Mouse (Mus musculus): ENCODE measurements at regions not wholly inside any gene's neighbourhood (a gene's known extent, or its start where the extent isn't known, plus 50 kb on each side); places are given as distances from the start of the nearest gene placed in this dataset.
A peak's percentile ranks its signal among the peaks of the same experiment; 100 is the strongest.

- H3K36me3 ChIP-seq (replicated peaks; ENCODE audit: insufficient read depth, low read length) = no peaks in the 10 kb centered on the region
- H3K4me2 ChIP-seq (ENCODE audit: low read depth, low read length) = no peak overlapping the region
- H3K4me1 ChIP-seq (ENCODE audit: insufficient read depth) = no peaks in the 10 kb centered on the region
- no peak overlapping the region for H3K4me3 ChIP-seq (ENCODE audit: low read depth, low read length)
- no peak overlapping the region for H3K9ac ChIP-seq (replicated peaks)
- no peaks in the 10 kb centered on the region for H3K9me3 ChIP-seq (ENCODE audit: low read length)
- TF ChIP-seq EP300 (IDR thresholded peaks at IDR 0.05; ENCODE audit: low read depth) (no peak), CTCF (IDR thresholded peaks at IDR 0.05; ENCODE audit: low read depth) (no peak)
- DNase-seq = no peak
- 65% methylated on average over 7 of the region's 7 CpGs for WGBS (ENCODE audit: insufficient replicate concordance)
- no peaks in the 10 kb centered on the region for H3K27me3 ChIP-seq (ENCODE audit: insufficient read depth, low read length)
- no peak for ATAC-seq
- H3K27ac ChIP-seq (ENCODE audit: low read depth) = no peak overlapping the region
Observed at GRCm38 (mm10) chr13:99039063-99039385, 54.7 kb upstream of the 1700024P04Rik start.

DNA sequence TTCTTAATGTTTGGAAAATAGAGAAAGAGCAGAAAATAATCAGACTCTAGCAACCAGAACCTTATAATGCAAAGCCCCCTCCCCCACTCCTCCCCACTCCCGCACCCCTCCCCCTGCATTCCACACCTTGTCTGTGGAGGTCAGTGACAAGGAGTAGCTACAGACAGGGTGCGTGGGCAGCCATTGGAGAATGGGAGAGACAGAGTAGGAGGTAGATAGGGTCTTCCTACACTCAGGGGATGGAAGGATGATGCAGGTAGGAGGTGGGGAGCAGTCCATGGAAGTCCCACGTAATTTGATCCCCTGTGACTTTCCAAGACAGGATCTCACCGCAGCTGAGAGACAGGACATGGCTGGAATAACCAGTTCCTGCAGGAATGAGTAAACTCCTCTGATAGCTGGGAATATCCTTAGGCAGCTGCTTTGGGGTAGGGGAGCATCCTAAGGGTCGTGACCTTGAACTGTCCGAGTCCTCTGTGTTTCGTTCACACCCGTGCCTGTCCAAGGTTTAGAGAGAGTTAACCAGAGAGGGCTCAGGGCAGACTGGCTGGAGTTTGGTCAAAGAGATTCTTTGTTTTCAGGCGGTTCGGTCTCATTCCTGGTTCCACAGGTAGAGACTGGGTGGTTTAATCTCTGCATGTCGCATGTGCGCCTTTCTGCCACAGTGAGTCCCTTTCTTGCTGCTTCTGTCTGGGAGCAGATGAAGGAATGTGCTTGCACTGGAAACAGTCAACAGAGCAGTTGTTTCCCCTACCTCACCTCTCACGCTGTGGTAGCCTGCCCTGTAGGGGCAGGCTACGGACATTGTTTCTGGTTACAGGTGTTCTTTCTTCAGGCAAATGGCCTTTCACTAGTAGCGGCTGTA is 54.1 kb upstream of the 1700024P04Rik start:
- Histone ChIP-seq H3K4me1 (ENCODE audit: insufficient read depth) (no peaks in the 10 kb centered on the region), H3K36me3 (replicated peaks; ENCODE audit: insufficient read depth, low read length) (no peaks in the 10 kb centered on the region), H3K4me3 (ENCODE audit: low read depth, low read length) (no peak overlapping the region), H3K27me3 (ENCODE audit: insufficient read depth, low read length) (no peaks in the 10 kb centered on the region), H3K9me3 (ENCODE audit: low read length) (no peaks in the 10 kb centered on the region), H3K4me2 (ENCODE audit: low read depth, low read length) (no peak overlapping the region), H3K9ac (replicated peaks) (no peak overlapping the region), H3K27ac (ENCODE audit: low read depth) (no peak overlapping the region)
- 60% methylated on average over 15 of the region's 15 CpGs for WGBS (ENCODE audit: insufficient replicate concordance)
- no peak for DNase-seq
- no peak for ATAC-seq
- 0 out of 2 replicates have a peak, but pooled peaks have one; percentile 1 for TF ChIP-seq CTCF (IDR thresholded peaks at IDR 0.05; ENCODE audit: low read depth)
- no peak for TF ChIP-seq EP300 (IDR thresholded peaks at IDR 0.05; ENCODE audit: low read depth)

DNA sequence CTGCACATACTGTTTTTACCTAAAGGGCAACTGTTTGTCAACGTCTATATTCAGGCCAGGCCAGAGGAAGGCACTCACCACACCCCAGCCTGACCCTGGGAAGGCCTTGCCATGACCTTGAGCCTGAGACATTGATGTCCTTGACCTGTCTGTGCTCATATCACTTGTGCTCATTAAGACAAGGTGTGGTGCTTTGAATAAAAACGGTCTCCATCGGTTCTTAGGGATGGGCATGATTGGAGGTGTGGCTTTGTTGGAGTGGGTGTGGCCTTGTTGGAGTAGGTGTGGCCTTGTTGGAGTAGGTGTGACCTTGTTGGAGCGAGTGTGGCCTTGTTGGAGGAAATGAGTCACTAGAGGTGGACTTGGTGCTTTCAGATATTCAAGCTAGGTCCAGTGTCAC is 52.8 kb upstream of the 1700024P04Rik start:
- H3K27me3 ChIP-seq (ENCODE audit: insufficient read depth, low read length) = no peaks in the 10 kb centered on the region
- H3K9ac ChIP-seq (replicated peaks) = no peak overlapping the region
- H3K4me3 ChIP-seq (ENCODE audit: low read depth, low read length) = no peak overlapping the region
- DNase-seq = no peak
- H3K4me2 ChIP-seq (ENCODE audit: low read depth, low read length) = no peak overlapping the region
- no peaks in the 10 kb centered on the region for H3K4me1 ChIP-seq (ENCODE audit: insufficient read depth)
- TF ChIP-seq CTCF (IDR thresholded peaks at IDR 0.05; ENCODE audit: low read depth) (no peak), EP300 (IDR thresholded peaks at IDR 0.05; ENCODE audit: low read depth) (no peak)
- 80% methylated on average over 4 of the region's 4 CpGs for WGBS (ENCODE audit: insufficient replicate concordance)
- H3K9me3 ChIP-seq (ENCODE audit: low read length) = no peaks in the 10 kb centered on the region
- no peak overlapping the region for H3K27ac ChIP-seq (ENCODE audit: low read depth)
- no peak for ATAC-seq
- no peaks in the 10 kb centered on the region for H3K36me3 ChIP-seq (replicated peaks; ENCODE audit: insufficient read depth, low read length)
